Mouse (Mus musculus): ENCODE measurements around the gene Chd8. TPM values are rescaled to one million over a fixed set of nuclear protein-coding genes. Genes with fewer than 3 reads are reported as not detected.
A peak's percentile ranks its signal among the peaks of the same experiment; 100 is the strongest.

Chd8 gene
- polyA plus RNA-seq, 1 experiment from 2014 or later, result 42.4 TPM

DNA sequence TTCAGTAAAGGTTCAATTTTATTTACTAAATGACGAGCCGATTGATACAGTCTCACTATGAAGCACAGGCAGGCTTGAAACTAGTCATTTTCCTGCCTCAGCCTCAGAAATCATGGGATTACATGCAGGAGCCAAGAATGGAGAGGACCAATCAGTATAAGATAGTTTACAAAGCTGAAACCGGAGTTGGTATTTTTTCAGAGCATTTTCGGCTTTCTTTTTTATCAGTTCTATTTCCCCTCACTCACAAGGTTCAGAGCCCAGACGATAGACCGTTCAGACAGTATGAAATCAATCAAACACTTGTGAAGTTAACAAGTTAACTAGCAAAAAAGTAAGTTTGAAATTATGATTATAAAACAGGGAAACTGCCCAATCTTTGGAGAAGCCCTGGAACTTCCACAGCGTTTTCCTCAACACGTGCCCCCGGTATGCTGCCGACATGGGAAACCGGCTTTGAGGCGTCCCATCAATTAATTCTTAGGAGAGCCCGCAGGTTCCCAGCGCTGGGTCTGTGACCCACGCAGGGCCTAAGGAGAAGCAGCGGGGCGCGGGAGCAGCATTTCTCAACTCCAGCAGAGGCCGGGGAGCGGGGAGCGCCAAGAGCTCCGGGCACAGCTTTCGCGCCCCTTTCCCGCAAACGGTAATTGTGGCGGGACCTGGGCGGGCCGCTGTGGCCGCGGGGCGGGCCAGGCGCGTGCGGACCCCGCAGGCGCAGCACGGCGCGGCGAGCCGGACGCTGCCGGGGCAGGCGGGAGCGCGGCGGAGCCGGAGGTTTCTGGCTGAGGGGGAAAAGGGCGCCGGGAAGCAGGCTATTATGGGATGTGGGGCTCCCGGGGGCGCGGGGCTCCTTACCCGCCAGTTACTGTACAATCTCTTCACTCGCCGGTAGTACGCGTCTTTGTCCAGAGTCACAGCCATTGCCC lies 61.1 kb downstream of the Chd8 start:
- WGBS, result under 1% methylated on average over 59 of the region's 59 CpGs

DNA sequence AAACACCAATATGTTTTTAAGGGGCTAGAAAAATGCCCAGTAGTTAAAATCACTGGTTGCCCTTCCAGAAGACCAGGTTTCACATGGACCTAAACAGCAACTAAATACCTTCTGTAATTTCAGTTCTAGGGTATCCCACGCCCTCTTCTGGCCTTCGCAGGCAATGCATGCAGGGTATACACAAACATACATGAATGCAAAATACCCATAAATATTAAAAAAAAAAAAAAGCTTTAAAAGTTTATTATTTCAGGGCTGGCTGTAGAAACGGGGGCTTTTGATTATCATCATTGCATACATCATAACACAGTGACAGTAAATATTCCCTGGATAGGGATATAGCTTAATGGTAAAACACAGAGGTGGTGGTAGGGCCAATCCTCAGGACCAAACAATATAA lies 61.9 kb downstream of the Chd8 start:
- H3K4me3 ChIP-seq, result peak overlapping the region; percentile 98
- H3K36me3 ChIP-seq, result peaks cover 22% of the 10 kb centered on the region
- H3K9me3 ChIP-seq, result no peaks in the 10 kb centered on the region
- H3K9ac ChIP-seq, result peak overlapping the region; percentile 95; the same call in 1 of the 2 replicates
- 11% methylated on average over 3 of the region's 3 CpGs for WGBS
- H3K4me1 ChIP-seq (replicated peaks), result peaks cover 17% of the 10 kb centered on the region
- peak overlapping the region; percentile 82 for H3K4me2 ChIP-seq
- H3K27me3 ChIP-seq, result no peaks in the 10 kb centered on the region
- no peak for ATAC-seq (ENCODE audit: low FRiP score)
- no peak overlapping the region for H3K27ac ChIP-seq

More for the DNA sequence above, 61.1 kb downstream of the Chd8 start:
- Histone ChIP-seq H3K27me3 (no peaks in the 10 kb centered on the region), H3K36me3 (peaks cover 27% of the 10 kb centered on the region), H3K27ac (peak overlapping the region; percentile 96), H3K9me3 (no peaks in the 10 kb centered on the region), H3K9ac (peak overlapping the region; percentile 95), H3K4me2 (peak overlapping the region; percentile 82), H3K4me3 (peak overlapping the region; percentile 98), H3K4me1 (replicated peaks) (peaks cover 17% of the 10 kb centered on the region)
- ATAC-seq (ENCODE audit: low FRiP score), result peak; percentile 21; the same call in 1 of the 2 replicates

DNA sequence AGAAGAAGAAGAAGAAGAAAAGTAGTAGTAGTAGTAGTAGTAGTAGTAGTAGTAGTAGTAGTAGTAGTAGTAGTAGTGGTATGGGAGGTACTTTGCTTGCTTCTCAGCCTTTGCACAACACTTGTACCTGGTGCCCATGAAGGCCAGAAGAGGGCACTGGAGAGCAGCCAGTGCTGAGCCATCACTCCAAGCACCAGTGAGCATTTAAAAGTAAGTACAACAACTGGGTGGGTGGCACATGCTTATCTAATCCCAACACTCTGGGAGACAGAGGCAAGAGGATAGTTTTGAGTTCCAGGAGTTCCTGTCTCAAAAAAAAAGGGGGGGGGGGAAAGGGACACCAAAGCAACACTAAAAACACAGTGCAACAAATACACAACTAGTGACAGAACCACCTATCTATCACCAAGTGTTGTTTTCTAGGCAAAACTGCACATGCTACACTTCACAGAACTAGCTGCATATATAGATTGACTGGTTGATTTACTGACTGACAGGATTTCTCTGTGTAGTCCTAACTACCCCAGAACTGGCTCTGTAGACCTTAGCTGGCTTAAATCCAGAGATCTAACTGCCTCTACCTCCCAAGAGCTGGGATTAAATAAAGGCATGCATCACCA lies 66.7 kb downstream of the Chd8 start:
- no peak for ATAC-seq (ENCODE audit: low FRiP score)
- H3K4me2 ChIP-seq, result no peak overlapping the region

DNA sequence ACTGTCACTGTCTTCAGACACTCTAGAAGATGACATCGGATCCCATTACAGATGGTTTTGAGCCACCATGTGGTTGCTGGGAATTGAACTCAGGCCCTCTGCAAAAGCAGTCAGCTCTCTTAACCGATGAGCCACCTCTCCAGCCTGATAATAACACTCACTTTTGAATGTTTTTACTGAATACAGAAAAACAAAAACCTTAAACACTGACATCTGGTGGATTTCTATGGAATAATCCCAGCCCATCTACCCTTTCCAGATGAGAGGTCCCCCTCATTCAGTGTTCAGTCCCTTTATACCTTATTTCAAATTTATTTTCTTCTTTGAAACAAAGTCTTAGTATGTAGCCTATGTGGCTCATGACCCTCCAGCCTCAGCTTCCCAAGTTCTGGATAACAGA lies 68.1 kb downstream of the Chd8 start:
- H3K27me3 ChIP-seq, result no peaks in the 10 kb centered on the region
- no peak for ATAC-seq (ENCODE audit: low FRiP score)

More for the DNA sequence above, 66.7 kb downstream of the Chd8 start:
- Histone ChIP-seq H3K27ac (no peak overlapping the region), H3K4me3 (no peak overlapping the region), H3K4me1 (replicated peaks) (peaks cover 9% of the 10 kb centered on the region), H3K9ac (no peak overlapping the region), H3K9me3 (no peaks in the 10 kb centered on the region), H3K27me3 (no peaks in the 10 kb centered on the region), H3K36me3 (peaks cover 8% of the 10 kb centered on the region; the same call in 1 of the 2 replicates)

DNA sequence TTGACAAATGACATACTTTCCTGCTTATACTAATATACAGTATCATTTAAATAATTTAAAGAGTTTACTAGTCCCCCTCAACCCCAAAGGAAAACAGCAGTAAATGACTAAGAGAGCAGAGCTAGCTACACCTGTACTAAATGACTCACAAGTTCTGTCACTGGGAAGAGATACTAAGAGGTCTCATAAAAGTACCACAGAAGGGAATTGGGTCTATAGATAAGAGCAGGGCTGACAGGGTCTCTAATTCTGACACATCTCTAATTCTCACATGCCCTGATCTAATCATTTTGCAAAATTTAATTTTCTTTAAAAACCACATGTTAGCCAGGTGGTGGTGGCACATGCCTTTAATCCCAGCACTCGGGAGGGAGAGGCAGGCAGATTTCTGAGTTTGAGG lies 68.8 kb downstream of the Chd8 start:
- no peaks in the 10 kb centered on the region for H3K4me1 ChIP-seq (replicated peaks)
- no peaks in the 10 kb centered on the region for H3K27me3 ChIP-seq
- ATAC-seq (ENCODE audit: low FRiP score), result no peak
- H3K9me3 ChIP-seq, result no peaks in the 10 kb centered on the region
- H3K4me2 ChIP-seq, result no peak overlapping the region
- WGBS, result 100% methylated on average over 1 of the region's 1 CpGs
- no peak overlapping the region for H3K4me3 ChIP-seq
- H3K36me3 ChIP-seq, result peaks cover 8% of the 10 kb centered on the region; the same call in 1 of the 2 replicates
- H3K9ac ChIP-seq, result no peak overlapping the region
- no peak overlapping the region for H3K27ac ChIP-seq

More for the DNA sequence above, 68.1 kb downstream of the Chd8 start:
- Histone ChIP-seq H3K9ac (no peak overlapping the region), H3K9me3 (no peaks in the 10 kb centered on the region), H3K4me1 (replicated peaks) (no peaks in the 10 kb centered on the region), H3K27ac (no peak overlapping the region), H3K4me2 (no peak overlapping the region), H3K36me3 (peaks cover 8% of the 10 kb centered on the region; the same call in 1 of the 2 replicates), H3K4me3 (no peak overlapping the region)
- WGBS, result 80% methylated on average over 2 of the region's 2 CpGs

DNA sequence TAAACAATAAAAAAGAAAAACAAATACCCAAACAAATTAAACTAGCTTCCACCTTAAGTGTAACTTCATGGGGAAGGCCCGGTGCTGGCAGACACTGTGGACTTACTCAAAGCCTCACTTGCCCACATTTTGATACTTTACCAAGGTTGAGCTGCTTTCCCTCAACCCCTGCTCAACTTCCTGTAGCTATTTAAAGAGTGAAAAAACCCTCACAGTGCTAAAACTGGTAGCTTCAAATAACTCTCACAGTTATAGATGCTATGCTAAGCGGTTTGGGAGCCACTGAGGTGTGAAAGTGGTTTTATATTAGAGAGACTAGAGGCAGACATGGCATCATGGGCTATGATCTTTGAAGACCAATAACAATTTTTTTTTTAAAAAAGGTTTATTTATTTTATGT lies 91.0 kb downstream of the Chd8 start:
- Histone ChIP-seq H3K9me3 (no peaks in the 10 kb centered on the region), H3K27me3 (no peaks in the 10 kb centered on the region), H3K4me3 (no peak overlapping the region), H3K36me3 (peaks cover 70% of the 10 kb centered on the region), H3K27ac (no peak overlapping the region), H3K4me1 (replicated peaks) (no peaks in the 10 kb centered on the region), H3K4me2 (no peak overlapping the region), H3K9ac (no peak overlapping the region)
- WGBS, result 94% methylated on average over 2 of the region's 2 CpGs
- no peak for ATAC-seq (ENCODE audit: low FRiP score)

DNA sequence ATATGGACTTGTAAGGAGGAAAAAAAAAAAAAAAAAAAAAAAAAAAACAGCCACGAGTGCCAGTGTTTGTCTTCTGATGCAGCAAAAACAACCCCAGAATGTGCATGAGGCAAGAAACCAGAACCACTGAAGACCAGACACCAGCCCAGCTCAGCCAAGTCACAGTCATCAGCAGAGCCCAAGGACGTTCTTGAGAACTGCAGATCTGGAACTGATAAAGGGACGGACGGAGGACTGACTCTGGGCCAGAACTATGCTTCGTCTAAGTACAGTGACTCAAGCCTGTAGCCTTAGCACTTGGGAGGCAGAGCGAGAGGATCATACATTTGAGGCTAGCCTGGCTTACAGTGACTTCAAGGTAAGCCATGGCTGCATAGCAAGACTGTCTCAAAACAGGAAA lies 96.7 kb downstream of the Chd8 start:
- no peak overlapping the region for H3K4me3 ChIP-seq
- peaks cover 77% of the 10 kb centered on the region for H3K36me3 ChIP-seq
- H3K27me3 ChIP-seq, result no peaks in the 10 kb centered on the region
- no peak overlapping the region for H3K9ac ChIP-seq
- 98% methylated on average over 6 of the region's 6 CpGs for WGBS
- no peaks in the 10 kb centered on the region for H3K4me1 ChIP-seq (replicated peaks)
- no peak for ATAC-seq (ENCODE audit: low FRiP score)
- no peaks in the 10 kb centered on the region for H3K9me3 ChIP-seq
- H3K4me2 ChIP-seq, result no peak overlapping the region
- H3K27ac ChIP-seq, result no peak overlapping the region

DNA sequence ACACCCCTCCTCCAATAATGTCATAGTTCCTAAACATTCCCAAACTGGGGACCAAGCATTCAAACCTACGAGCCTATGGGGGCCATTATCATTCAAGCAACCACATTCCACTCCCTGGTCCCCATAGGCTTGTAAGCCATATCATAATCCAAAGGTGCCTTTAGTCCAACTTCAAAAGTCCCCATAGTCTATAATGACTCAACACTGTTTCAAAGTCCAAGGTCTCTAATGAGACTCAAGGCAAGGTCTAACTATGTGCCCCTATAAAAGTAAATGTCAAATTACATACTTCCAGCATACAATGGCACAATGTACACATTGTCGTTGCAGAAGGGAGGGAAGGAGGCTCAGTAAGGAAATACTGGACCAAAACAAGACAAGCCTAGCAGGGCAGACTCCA lies 102.6 kb downstream of the Chd8 start:
- H3K4me3 ChIP-seq, result no peak overlapping the region
- WGBS, result 93% methylated on average over 2 of the region's 2 CpGs
- no peak overlapping the region for H3K9ac ChIP-seq
- ATAC-seq (ENCODE audit: low FRiP score), result no peak
- H3K27me3 ChIP-seq, result no peaks in the 10 kb centered on the region
- H3K36me3 ChIP-seq, result peaks cover 25% of the 10 kb centered on the region
- H3K27ac ChIP-seq, result no peak overlapping the region
- no peaks in the 10 kb centered on the region for H3K9me3 ChIP-seq
- H3K4me2 ChIP-seq, result no peak overlapping the region
- peaks cover 10% of the 10 kb centered on the region; the same call in 1 of the 2 replicates for H3K4me1 ChIP-seq (replicated peaks)

DNA sequence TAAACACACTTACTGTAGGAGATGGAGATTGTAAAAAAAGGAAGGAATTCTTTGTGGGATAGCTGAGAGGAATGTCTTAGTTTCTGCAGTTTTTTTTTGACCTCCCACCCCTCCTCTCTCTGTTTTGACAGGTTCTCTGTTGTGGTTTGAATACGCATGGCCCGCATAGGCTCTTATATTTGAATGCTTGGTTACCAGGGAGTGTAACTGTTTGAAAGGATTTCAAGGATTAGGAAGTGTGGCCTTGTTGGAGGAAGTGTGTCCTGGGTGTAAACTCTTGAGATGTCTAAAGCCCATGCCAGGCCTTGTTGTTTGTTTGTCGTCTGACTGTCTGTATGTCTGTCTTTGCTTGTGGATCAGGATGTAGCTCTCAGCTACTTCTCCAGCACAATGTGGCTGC lies 105.0 kb downstream of the Chd8 start:
- Histone ChIP-seq H3K4me2 (no peak overlapping the region), H3K36me3 (peaks cover 1% of the 10 kb centered on the region), H3K9ac (no peak overlapping the region), H3K9me3 (no peaks in the 10 kb centered on the region), H3K27ac (no peak overlapping the region), H3K27me3 (no peaks in the 10 kb centered on the region), H3K4me3 (no peak overlapping the region), H3K4me1 (replicated peaks) (peaks cover 10% of the 10 kb centered on the region; the same call in 1 of the 2 replicates)
- ATAC-seq (ENCODE audit: low FRiP score), result no peak
- WGBS, result 37% methylated on average over 3 of the region's 3 CpGs

DNA sequence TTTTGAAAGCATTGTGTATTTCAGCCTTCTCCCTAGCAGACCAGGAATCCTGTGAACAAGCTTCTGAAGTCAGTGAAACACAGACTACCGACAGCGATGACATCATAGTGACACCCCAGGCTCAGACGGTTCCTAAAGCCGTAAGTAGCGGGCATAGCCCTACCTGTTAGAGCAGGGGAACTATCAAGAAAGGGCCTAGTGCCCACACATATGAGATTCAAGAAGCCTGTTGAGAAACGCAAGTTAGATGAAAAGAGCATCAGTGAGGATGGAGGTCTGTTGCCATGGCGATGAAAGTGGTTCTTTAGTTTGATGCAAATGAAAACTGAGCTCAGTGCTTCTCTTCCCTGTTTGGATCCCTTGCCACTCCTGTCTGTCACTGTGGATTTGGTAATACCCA lies 105.4 kb downstream of the Chd8 start:
- Histone ChIP-seq H3K9me3 (no peaks in the 10 kb centered on the region), H3K27me3 (no peaks in the 10 kb centered on the region), H3K9ac (no peak overlapping the region), H3K4me2 (no peak overlapping the region), H3K36me3 (no peaks in the 10 kb centered on the region), H3K27ac (no peak overlapping the region), H3K4me1 (replicated peaks) (peaks cover 10% of the 10 kb centered on the region; the same call in 1 of the 2 replicates), H3K4me3 (no peak overlapping the region)
- peak; percentile 29; the same call in 1 of the 2 replicates for ATAC-seq (ENCODE audit: low FRiP score)
- WGBS, result 36% methylated on average over 7 of the region's 7 CpGs

DNA sequence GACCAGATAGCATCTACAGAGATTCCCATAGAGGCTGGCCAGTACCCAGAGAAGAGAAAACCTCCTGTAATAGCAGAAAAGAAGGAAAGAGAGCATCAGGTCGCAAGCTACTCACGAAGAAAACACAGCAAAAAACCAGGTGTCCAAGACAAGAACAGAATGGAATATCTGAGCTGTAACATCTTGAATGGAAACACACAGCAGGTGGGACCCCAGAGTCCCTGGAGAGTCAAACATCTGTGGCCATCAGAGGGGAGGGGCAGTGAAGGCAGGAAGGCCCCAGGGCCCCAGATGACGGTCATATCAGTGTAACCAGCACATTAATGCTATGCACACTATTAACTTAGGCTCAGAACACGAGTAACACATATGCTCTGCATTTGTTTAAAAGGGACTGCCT lies 107.7 kb downstream of the Chd8 start:
- Histone ChIP-seq H3K4me3 (no peak overlapping the region), H3K9ac (no peak overlapping the region), H3K4me2 (no peak overlapping the region), H3K9me3 (no peaks in the 10 kb centered on the region), H3K36me3 (no peaks in the 10 kb centered on the region), H3K27ac (no peak overlapping the region), H3K4me1 (replicated peaks) (peaks cover 10% of the 10 kb centered on the region; the same call in 1 of the 2 replicates), H3K27me3 (no peaks in the 10 kb centered on the region)
- ATAC-seq (ENCODE audit: low FRiP score), result no peak
- 52% methylated on average over 4 of the region's 4 CpGs for WGBS

All from hindbrain, embryonic 13.5 days (tissue).